Mouse (Mus musculus) kidney, embryonic 16.5 days (tissue): ENCODE measurements around the gene Map3k13. TPM values are rescaled to one million over a fixed set of nuclear protein-coding genes. Genes with fewer than 3 reads are reported as not detected.
"Not testable (repeated sequence)": the region's sequence is repeated elsewhere in the genome, so short reads cannot be mapped to it uniquely, and the experiment has no call there.

Experiments
- ATAC-seq: fragments of 200-750 bp; cut with Nextera tagmentation; 2 replicates; pipeline ENCODE4 v1.8.0; 2017; ENCODE audit warnings: moderate TSS enrichment; ENCODE audit not compliant: low FRiP score, low TSS enrichment
- H3K27ac ChIP-seq: fragments of 300-500 bp; sonication (generic); 2 replicates; pipeline ENCODE4 v1.5.1; 2014; ENCODE audit warnings: low read length
- H3K27me3 ChIP-seq: fragments of 300-500 bp; sonication (generic); 2 replicates; pipeline ENCODE4 v1.6.1; 2014; ENCODE audit warnings: low read length, control low read depth, mixed read lengths; ENCODE audit not compliant: insufficient read depth
- H3K36me3 ChIP-seq: fragments of 300-500 bp; sonication (generic); 2 replicates; pipeline ENCODE4 v1.6.1; 2014; ENCODE audit warnings: low read length, control low read depth, mixed read lengths; ENCODE audit not compliant: insufficient read depth
- H3K4me1 ChIP-seq: fragments of 300-500 bp; sonication (generic); 2 replicates; pipeline ENCODE4 v1.6.1; 2014; ENCODE audit warnings: low read length, control low read depth, mixed read lengths; ENCODE audit not compliant: insufficient read depth
- H3K4me2 ChIP-seq: fragments of 300-500 bp; sonication (generic); replicated peaks from 2 replicates; pipeline ENCODE4 v1.6.1; 2014; ENCODE audit warnings: low read depth, low read length
- H3K4me3 ChIP-seq: fragments of 300-500 bp; sonication (generic); 2 replicates; pipeline ENCODE4 v1.5.1; 2014; ENCODE audit warnings: mild to moderate bottlenecking, low read length
- H3K9ac ChIP-seq: fragments of 300-500 bp; sonication (generic); replicated peaks from 2 replicates; pipeline ENCODE4 v1.6.1; 2014; ENCODE audit warnings: low read length
- H3K9me3 ChIP-seq: fragments of 300-500 bp; sonication (generic); 2 replicates; pipeline ENCODE4 v1.6.1; 2016; ENCODE audit warnings: low read length, control low read depth
- WGBS: fragments of 180-500 bp; shearing (Covaris S2); extraction: QIAGEN DNeasy Blood & Tissue Kit; methylation state at CpG from one replicate; pipeline ENCODE4 v1.1.7; 2014; 5-methylcytosine and 5-hydroxymethylcytosine counted together
- polyA plus RNA-seq: library from polyadenylated mRNA; unstranded; fragments of >200 nt; fragmentation: Nextera tagmentation; extraction: Ambion mirVana; gene quantifications from 2 replicates; pipeline ENCODE4 v1.2.1, GENCODE M21; 2015

The Map3k13 gene
- polyA plus RNA-seq, 1 experiment from 2014 or later, result 1.0 TPM

DNA sequence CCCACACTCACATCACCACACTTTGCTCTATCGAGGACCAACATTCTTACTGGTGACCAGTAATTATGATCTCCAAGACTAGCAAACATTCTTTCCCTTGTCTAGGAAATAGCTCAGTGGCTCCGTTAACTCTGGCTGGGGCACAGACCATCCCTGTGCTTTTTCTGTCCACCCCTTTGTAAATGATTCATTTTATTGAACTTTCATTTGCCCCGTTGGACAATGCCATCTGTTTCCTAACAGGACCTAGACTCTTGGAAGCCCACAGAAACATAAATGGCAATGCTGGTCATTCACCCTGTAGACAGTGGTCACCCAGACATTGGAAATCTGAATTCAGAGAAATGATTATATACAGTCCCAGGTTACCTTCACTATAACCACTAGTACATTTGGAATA lies 84.7 kb downstream of the Map3k13 start:
- H3K9me3 ChIP-seq, result no peaks in the 10 kb centered on the region
- 79% methylated on average over 3 of the region's 3 CpGs for WGBS
- H3K27me3 ChIP-seq, result no peaks in the 10 kb centered on the region
- H3K36me3 ChIP-seq, result no peaks in the 10 kb centered on the region
- H3K4me2 ChIP-seq, result no peak overlapping the region
- no peak for ATAC-seq
- H3K4me1 ChIP-seq, result no peaks in the 10 kb centered on the region
- no peak overlapping the region for H3K9ac ChIP-seq
- H3K27ac ChIP-seq, result no peak overlapping the region
- H3K4me3 ChIP-seq, result no peak overlapping the region

DNA sequence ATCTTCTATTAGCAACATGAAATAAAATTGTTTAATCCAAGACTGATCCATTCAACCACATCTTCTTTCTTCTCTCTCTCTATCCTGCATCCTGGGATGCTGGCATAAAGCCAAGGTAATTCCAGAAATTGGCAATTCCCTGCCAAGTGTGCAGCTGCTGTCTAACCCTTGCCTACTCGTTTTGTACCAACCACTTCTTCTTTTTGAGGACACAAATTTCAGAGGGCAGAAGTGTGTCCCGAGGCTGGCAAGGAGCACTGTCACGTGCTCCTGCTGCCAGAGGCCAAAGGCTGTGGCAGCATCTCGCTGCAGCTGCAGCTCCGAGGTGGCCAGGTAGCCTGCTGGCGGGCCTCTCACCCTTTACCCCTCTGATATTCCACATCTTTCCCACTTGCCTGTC lies 87.0 kb downstream of the Map3k13 start:
- Histone ChIP-seq H3K9me3 (no peaks in the 10 kb centered on the region), H3K36me3 (no peaks in the 10 kb centered on the region), H3K9ac (no peak overlapping the region), H3K4me1 (no peaks in the 10 kb centered on the region), H3K4me3 (no peak overlapping the region), H3K27ac (no peak overlapping the region), H3K27me3 (no peaks in the 10 kb centered on the region), H3K4me2 (no peak overlapping the region)
- 56% methylated on average over 6 of the region's 6 CpGs for WGBS
- no peak for ATAC-seq

DNA sequence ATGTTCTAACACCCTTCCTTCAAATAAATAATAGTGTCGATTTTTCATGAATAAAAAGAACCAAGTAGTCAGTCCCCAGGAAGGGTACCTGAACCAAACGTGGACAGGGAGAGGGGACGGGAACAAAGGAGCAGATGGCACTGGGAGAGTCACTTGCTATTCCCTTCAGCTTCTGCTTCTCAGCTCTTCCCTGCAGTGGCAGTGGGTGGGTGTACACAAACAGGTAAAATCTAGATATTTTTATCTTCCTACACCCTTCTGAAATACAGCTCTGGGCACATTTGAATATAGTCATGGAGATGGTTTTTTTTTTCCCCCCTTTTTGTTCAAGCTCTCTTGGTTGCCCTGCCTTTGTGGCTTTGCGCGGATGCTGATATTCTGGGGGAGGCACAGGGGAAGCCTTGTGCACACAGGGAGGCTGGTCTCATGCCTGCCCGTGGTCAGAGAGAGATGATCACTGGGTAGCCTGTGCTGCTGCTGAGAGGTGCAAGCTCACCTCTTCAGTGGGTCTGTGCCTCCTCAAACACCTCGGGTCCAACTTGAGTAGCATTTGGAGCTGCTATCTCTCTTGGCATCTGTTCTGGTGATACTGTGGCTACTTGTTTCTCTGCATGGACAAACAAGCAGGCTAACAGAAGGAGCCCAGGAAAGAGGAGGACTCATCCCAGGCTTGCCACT lies 87.6 kb downstream of the Map3k13 start:
- no peak for ATAC-seq
- WGBS, result 71% methylated on average over 7 of the region's 7 CpGs
- no peak overlapping the region for H3K9ac ChIP-seq
- no peak overlapping the region for H3K4me3 ChIP-seq
- H3K27ac ChIP-seq, result no peak overlapping the region
- H3K4me1 ChIP-seq, result no peaks in the 10 kb centered on the region
- no peaks in the 10 kb centered on the region for H3K9me3 ChIP-seq
- no peaks in the 10 kb centered on the region for H3K27me3 ChIP-seq
- H3K36me3 ChIP-seq, result no peaks in the 10 kb centered on the region
- H3K4me2 ChIP-seq, result no peak overlapping the region

DNA sequence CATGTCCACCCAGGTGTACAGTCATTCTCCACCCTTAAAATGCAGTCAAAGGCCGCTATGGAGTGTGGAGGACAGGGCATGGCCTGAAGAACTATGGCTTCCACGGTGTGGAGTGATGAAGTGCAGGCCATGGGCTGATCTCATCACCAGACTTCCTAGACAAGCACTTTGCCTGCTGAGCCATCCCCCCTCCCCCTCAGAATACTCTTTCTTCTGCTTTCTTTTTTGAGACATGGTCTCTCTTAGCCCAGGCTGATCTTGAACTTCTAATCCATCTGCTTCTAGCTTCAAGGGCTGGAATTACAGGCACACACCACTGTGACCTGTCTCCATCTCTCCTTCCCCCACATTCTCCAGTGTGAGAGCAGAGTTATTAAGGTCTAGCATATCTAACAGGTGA lies 93.5 kb downstream of the Map3k13 start:
- Histone ChIP-seq H3K27ac (no peak overlapping the region), H3K27me3 (no peaks in the 10 kb centered on the region), H3K36me3 (no peaks in the 10 kb centered on the region), H3K4me2 (no peak overlapping the region), H3K4me3 (no peak overlapping the region), H3K4me1 (no peaks in the 10 kb centered on the region), H3K9me3 (no peaks in the 10 kb centered on the region), H3K9ac (no peak overlapping the region)
- no peak for ATAC-seq
- 84% methylated on average over 2 of the region's 2 CpGs for WGBS

DNA sequence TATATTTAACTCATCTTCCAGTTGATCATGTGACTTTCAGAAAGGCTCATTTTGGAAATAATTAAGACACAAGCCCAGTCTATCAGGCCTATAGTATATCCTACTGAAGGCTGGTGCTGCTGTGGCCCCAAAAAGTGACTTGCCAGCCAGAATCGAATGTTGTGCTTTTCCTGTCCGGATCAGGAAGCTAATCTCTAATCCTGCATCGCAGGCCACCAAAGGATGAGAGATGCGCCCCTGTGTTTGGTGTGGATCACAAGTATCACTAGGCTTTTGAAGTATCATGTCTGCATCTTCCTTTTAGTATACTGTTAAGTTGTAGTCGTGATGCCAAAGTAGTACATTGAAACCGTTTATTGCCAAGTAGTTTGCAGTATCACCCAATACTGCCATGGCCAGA lies 99.7 kb downstream of the Map3k13 start:
- ATAC-seq, result no peak

DNA sequence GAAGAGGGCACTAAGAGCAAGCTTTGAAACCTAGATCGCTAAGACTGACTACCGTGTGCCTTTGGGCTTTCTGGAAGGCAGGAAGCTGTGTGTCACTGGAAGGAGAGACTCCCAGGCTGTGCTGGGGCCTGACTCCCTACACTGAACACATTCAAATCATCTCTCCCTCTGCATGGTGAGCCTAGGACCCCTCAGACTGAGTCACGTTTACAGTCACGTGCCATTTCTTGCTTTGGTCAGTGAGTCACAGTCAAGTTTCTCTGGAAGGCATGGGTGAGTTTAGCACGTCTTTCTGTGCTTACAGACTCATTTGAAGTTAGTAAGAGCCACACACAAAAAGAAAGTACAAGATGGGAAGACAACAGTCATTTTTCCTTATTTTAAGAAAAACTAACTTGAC lies 107.1 kb downstream of the Map3k13 start:
- Histone ChIP-seq H3K4me3 (no peak overlapping the region), H3K27me3 (no peaks in the 10 kb centered on the region), H3K4me2 (no peak overlapping the region), H3K4me1 (no peaks in the 10 kb centered on the region), H3K9ac (no peak overlapping the region), H3K9me3 (no peaks in the 10 kb centered on the region), H3K36me3 (no peaks in the 10 kb centered on the region), H3K27ac (no peak overlapping the region)
- 75% methylated on average over 5 of the region's 5 CpGs for WGBS
- ATAC-seq, result no peak

More for the DNA sequence above, 99.7 kb downstream of the Map3k13 start:
- Histone ChIP-seq H3K4me1 (no peaks in the 10 kb centered on the region), H3K4me2 (no peak overlapping the region), H3K9me3 (no peaks in the 10 kb centered on the region), H3K4me3 (no peak overlapping the region), H3K27ac (no peak overlapping the region), H3K9ac (no peak overlapping the region), H3K36me3 (no peaks in the 10 kb centered on the region), H3K27me3 (no peaks in the 10 kb centered on the region)
- 92% methylated on average over 6 of the region's 6 CpGs for WGBS

DNA sequence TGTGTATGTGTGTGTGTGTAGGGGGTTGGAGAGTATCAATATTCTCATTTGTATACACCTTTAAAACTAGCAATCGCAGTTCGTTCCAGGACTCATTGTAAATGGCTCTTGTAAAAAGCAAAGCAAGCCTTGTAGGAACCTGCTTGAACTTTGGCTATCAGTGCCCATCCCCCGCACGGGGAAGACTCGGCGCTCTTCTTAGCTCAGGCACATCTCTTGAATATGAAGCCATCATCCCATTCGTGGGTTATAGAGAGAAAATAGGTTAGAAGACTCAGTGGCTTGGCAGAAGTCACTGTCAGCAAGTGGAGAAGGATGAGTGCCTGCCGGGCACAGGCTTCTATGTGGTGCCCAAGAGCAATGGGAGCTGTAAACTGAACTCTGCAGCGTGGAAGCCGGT lies 110.5 kb downstream of the Map3k13 start:
- no peak for ATAC-seq
- no peaks in the 10 kb centered on the region for H3K4me1 ChIP-seq
- no peak overlapping the region for H3K9ac ChIP-seq
- no peak overlapping the region for H3K4me3 ChIP-seq
- H3K36me3 ChIP-seq, result no peaks in the 10 kb centered on the region
- no peak overlapping the region for H3K4me2 ChIP-seq
- no peaks in the 10 kb centered on the region for H3K27me3 ChIP-seq
- no peaks in the 10 kb centered on the region; the same call in 1 of the 2 replicates for H3K9me3 ChIP-seq
- WGBS, result 83% methylated on average over 10 of the region's 10 CpGs
- H3K27ac ChIP-seq, result no peak overlapping the region

DNA sequence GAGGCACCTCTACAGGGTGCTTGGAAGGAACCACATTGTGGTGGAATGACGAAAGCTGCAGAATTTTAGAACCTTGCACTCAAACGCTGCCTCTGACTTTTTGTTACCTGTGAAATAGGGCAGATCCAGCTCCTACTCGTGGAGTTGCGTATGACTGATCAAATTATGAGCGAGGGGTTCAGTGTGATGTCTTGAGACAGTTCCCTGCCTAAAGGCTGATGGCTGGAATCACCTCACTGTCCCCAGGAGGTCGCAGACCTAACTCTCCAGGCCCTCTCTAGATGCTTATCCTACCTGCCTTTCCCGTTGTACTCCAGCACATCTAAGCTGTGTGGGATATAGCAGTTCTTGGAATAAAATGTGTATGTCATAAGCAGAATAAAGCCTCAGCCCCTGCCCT lies 111.8 kb downstream of the Map3k13 start:
- no peaks in the 10 kb centered on the region for H3K27me3 ChIP-seq
- H3K4me3 ChIP-seq, result no peak overlapping the region
- no peak for ATAC-seq
- H3K4me2 ChIP-seq, result no peak overlapping the region
- 90% methylated on average over 7 of the region's 7 CpGs for WGBS
- no peaks in the 10 kb centered on the region; the same call in 1 of the 2 replicates for H3K9me3 ChIP-seq
- H3K9ac ChIP-seq, result no peak overlapping the region
- H3K27ac ChIP-seq, result no peak overlapping the region
- no peaks in the 10 kb centered on the region; the same call in 1 of the 2 replicates for H3K36me3 ChIP-seq
- H3K4me1 ChIP-seq, result no peaks in the 10 kb centered on the region

DNA sequence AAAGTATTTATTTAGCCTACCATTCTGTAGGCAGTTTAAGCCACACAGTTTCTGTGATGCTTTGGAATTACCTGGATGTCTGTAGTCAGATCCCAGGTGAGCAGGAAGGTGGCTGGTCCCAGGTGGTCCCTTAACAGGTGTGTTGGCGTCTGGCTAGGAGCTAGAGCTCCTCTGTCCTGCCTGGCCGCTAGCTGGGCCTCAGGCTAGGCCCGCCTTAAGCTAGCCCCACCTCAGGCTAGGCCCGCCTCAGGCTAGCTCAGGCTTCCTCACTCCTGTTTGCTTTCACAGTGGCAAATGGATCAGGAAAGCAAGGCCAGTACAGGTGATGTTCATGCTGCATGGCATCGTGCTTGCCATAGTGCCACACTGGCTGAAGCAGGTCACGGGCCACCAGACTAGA lies 112.8 kb downstream of the Map3k13 start:
- Histone ChIP-seq H3K4me1 (no peaks in the 10 kb centered on the region), H3K4me3 (no peak overlapping the region), H3K4me2 (no peak overlapping the region), H3K9ac (no peak overlapping the region), H3K27me3 (no peaks in the 10 kb centered on the region), H3K9me3 (no peaks in the 10 kb centered on the region; the same call in 1 of the 2 replicates), H3K27ac (no peak overlapping the region), H3K36me3 (no peaks in the 10 kb centered on the region; the same call in 1 of the 2 replicates)
- WGBS, result 86% methylated on average over 6 of the region's 6 CpGs
- no peak for ATAC-seq

DNA sequence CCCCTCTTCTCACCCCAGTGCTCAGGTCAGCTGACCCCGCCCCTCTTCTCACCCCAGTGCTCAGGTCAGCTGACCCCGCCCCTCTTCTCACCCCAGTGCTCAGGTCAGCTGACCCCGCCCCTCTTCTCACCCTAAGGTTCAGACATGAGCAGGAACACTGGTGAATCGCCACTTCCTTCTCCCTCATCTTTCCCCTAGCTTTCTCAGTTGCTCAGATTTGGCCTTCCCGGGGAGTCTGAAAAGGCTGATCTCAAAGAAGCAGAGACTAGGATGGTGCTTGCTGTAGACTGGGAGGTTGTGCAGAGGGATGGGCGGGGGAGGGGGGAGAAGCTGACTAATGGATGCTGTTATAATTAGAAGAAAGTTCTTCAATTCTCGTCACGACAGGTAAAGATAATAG lies 114.8 kb downstream of the Map3k13 start:
- H3K27me3 ChIP-seq, H3K36me3 ChIP-seq, H3K4me2 ChIP-seq, H3K9ac ChIP-seq, H3K4me1 ChIP-seq, H3K27ac ChIP-seq, ATAC-seq, H3K4me3 ChIP-seq, H3K9me3 ChIP-seq: not testable (repeated sequence)
- WGBS, result 47% methylated on average over 6 of the region's 8 CpGs
